Mouse (Mus musculus): ENCODE measurements around the gene Spats2.

- no peak for TF ChIP-seq FLI1 (IDR thresholded peaks at IDR 0.05; ENCODE audit: low read length)
- no peak for TF ChIP-seq GATA1 (IDR thresholded peaks at IDR 0.05; ENCODE audit: borderline replicate concordance, low read length)
Measured at GRCm38 (mm10) chr15:99231998-99232397, 106.3 kb downstream of the Spats2 start.
